Mouse (Mus musculus): Measurements from ENCODE around the gene Eftud2. TPM values are rescaled to one million over a fixed set of nuclear protein-coding genes. Genes with fewer than 3 reads are reported as not detected.

Gene Eftud2
- 102 and 110 TPM in 2 replicates for polyA plus RNA-seq (2012; rRNA removed)

DNA sequence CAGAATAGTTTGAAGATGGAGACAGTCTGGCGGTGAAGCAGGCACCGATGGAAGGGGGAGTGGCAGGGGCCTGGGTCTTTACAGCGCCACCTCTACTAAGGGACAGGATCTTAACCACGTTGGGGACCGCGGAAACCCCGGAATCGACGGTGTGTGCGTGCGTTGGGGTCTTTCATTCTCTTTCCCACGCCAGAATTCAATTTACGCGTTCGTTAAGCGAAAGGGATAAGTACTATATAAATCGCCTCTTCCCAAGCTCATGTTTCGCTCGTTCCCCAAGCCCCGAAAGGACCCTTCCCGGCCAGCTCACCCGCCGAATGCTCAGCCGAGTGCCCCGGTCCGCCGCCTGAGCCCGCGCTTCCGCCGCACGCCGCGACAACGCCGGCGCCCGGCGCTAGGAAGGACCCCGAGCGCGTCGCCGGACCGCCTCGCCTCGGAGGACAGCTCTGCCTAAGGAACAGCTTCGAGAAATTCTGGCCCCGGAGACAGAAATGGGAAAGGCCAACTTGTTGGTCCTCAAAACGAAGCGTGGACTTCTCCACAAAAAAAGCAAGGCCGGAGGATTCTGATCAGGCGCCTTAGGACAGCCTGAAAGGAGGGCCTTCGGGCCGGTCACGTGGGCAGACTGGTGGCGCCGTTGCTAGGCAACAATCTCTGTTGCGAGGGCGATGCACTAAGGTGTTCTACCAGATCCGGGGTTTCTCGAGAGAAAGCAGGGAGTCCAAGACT, at the start of gene Eftud2, which contains the start of gene Ccdc103:
TSS of gene Eftud2 (minus strand) at position 401 of the 729 bp plus-strand sequence.
TSS of gene Ccdc103 (plus strand) at position 620 of the 729 bp plus-strand sequence.

DNA sequence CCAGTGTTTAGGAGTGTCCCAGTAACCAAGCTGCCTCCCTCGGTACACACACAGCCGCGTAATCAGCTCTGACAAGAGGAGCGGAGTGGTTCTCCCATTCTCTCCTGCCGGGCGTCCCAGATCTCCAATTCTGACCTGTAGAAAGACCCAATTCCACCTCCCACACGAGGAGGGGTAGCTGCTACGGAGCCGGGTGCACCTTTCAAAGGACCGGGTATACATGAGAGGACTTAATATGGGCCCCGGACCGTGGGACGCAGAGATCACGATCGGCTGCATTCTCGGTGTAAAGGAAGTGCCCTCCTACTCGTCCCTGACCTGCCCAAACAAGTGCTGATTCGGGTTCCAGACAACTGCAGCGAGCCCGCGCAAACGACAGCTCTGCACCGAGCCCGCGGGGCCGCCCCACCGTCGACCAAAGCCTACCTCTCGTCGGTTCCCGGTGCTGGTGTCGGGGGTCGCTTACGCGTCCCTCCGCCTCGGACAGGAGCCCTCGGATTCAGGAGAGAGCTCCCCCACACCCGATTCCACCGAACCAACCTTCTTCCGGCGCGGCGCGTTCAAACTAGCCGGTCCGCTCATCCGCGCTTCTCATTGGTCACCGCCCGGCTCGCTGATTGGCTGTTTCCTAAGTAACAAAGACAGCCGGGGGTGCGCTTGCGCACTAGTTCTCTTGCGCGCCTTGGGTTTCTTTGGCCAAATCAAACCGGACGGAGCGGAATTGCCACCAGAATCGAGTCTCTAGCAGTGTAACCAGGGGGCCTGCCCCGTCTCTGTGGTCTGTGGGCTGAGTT, 44.0 kb upstream of the Eftud2 start, which contains the start of gene Kif18b:
TSS of gene Kif18b (minus strand) at position 568 of the 794 bp plus-strand sequence.

DNA sequence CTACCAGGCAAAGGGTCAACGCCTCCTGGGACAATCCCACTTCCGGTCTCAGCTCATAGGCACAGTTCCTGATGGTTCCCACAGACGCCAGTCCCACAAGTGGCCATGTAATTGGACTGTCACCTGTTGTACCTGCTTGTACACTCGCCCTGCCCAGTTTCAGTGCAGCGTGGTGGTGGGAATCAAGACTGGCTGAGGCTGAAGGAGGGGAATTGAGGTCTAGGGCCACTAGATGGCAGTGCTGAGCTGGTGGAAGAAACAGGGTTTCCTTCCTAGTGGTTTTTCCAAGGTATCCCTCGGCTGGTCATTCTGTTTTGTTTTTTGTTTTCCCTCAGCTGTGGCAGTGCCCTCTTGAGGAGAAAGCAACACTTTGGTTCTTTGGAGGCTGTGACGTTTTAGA, 20.0 kb upstream of the Eftud2 start, which contains the start of gene Gfap:
TSS of gene Gfap (minus strand) at position 150 of the 400 bp plus-strand sequence.

DNA sequence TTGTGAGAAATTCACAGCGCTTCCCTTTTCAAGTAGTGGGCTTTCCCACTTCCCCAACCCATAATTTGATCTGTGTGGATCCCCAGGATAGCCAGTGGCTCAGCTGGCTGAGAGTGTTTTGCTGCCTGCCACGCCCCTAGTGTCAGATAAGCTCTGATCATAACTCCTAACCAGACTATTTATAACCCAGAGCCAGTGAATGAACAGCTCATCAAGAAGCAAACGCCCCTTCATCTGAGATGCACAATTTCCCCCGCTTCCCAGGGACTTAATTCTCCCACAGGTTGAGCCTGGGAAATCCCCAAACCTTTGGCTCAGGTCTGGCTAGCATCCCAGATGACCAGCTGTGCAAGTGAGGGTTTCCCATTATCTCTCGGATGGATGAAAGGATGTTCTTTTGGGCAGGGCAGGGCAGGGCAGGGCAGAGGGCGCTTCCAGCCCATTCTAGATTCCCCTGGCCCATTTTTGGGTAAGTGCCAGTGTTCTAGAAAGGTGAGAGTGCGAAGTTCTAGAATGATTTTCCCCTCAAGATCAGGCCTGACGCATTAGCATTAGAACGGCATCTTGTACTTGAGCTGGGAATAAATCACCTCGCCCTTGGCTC, 3.9 kb upstream of the Eftud2 start, which contains the start of gene Fam187a:
TSS of gene Fam187a (plus strand) at position 554 of the 604 bp plus-strand sequence.

DNA sequence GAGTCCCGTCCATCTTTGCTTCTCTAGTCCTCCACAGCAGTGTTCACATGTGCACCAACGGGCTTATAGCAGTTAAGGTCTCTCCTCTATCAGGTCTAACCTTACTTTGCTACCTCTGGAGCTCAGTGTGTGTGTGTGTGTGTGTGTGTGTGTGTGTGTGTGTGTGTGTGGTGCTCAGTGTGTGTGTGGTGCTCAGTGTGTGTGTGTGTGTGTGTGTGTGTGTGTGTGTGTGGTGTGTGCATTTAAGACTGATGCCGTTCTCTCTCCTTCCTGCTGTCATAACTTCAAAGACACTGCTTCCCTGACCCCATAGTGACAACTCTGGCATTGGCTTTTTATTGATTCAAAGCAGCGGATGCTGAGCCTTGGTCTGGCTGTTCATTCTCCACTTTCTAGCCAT, 45.2 kb downstream of the Eftud2 start, which contains the start of gene Higd1b:
TSS of gene Higd1b (plus strand) at position 301 of the 400 bp plus-strand sequence.

DNA sequence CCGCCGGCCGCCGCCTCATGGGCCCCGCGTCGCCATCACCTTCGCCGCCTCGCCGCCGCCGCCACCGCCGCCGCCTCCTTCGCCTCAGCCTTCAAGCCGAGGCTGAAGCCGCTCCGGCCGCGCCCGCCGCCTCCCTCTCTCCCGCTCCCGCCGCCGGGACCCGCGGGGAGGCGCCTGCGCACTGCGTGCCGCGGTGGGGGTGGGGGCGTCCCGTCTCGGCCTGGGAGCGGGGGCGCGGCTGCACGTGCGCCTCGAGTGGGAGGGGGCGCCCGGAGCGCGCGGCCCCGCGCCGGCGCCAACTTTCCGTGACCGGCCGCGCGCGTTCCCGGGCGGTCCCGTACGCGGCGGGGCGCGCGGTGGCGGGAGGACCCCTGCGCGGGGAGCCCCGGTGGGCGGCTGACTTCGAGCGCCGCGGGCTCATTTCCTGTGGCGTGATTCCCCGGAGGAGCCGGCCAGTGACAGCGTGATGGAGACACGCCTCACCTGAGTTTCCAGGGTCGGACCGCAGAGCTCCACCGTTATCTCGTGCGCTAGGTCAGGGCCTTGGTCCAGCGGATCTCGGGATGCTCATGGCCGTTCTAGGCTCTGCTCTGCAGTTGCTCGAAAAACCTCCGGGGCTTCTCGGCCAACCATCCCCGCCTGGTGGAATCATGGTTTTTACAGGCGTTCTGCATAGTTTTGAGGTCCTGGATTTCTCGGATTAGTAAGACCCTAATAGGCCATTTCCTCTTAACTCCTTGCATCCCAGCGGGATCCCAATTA, 61.6 kb downstream of the Eftud2 start, which contains the start of gene Gjc1:
TSS of gene Gjc1 (minus strand) at position 680 of the 762 bp plus-strand sequence.

Other genes with a start within 250 kb of the Eftud2 start
- gene Meioc, start 217.3 kb downstream of the Eftud2 start, polyA plus RNA-seq (2012; rRNA removed) = 0.06 and 0.19 TPM in 2 replicates
- 23.4 and 23.6 TPM in 2 replicates for gene Ccdc43, start 183.2 kb downstream of the Eftud2 start, polyA plus RNA-seq (2012; rRNA removed)
- 45.3 and 56.2 TPM in 2 replicates for gene Adam11, start 119.5 kb downstream of the Eftud2 start, polyA plus RNA-seq (2012; rRNA removed)
- gene Gjc1, start 61.3 kb downstream of the Eftud2 start, polyA plus RNA-seq (2012; rRNA removed) = 62.0 and 72.9 TPM in 2 replicates
- gene Higd1b, start 45.1 kb downstream of the Eftud2 start, polyA plus RNA-seq (2012; rRNA removed) = 2.6 and 2.7 TPM in 2 replicates
- 1.0 and 1.1 TPM in 2 replicates for gene Ccdc103, start 219 bp upstream of the Eftud2 start, polyA plus RNA-seq (2012; rRNA removed)
- gene Fam187a, start 4.2 kb upstream of the Eftud2 start, polyA plus RNA-seq (2012; rRNA removed) = 0.08 TPM in 1 of 2 replicates, not detected in the other
- 0.38 and 0.66 TPM in 2 replicates for gene Gfap, start 19.9 kb upstream of the Eftud2 start, polyA plus RNA-seq (2012; rRNA removed)
- 13.8 and 16.8 TPM in 2 replicates for gene Kif18b, start 44.1 kb upstream of the Eftud2 start, polyA plus RNA-seq (2012; rRNA removed)
- gene C1ql1, start 65.7 kb upstream of the Eftud2 start, polyA plus RNA-seq (2012; rRNA removed) = 8.8 and 12.1 TPM in 2 replicates
- gene Nmt1, start 147.2 kb upstream of the Eftud2 start, polyA plus RNA-seq (2012; rRNA removed) = 35.1 and 36.0 TPM in 2 replicates
- 202 and 211 TPM in 2 replicates for gene Dcakd, start 147.3 kb upstream of the Eftud2 start, polyA plus RNA-seq (2012; rRNA removed)
- gene Plcd3, start 220.7 kb upstream of the Eftud2 start, polyA plus RNA-seq (2012; rRNA removed) = 2.6 and 3.8 TPM in 2 replicates
- 8.2 and 8.7 TPM in 2 replicates for gene Acbd4, start 220.7 kb upstream of the Eftud2 start, polyA plus RNA-seq (2012; rRNA removed)
- gene Hexim1, start 235.2 kb upstream of the Eftud2 start, polyA plus RNA-seq (2012; rRNA removed) = 17.3 and 19.5 TPM in 2 replicates